Mouse (Mus musculus): ENCODE measurements around the gene Srcin1. TPM values are rescaled to one million over a fixed set of nuclear protein-coding genes. Genes with fewer than 3 reads are reported as not detected.
A peak's percentile ranks its signal among the peaks of the same experiment; 100 is the strongest.

The Srcin1 gene
- polyA plus RNA-seq, 1 experiment, result 7.0 TPM

- no peaks in the 10 kb centered on the region for H3K4me1 ChIP-seq (ENCODE audit: control insufficient read depth, insufficient read depth, low read length)
- 85% methylated on average over 29 of the region's 29 CpGs for WGBS
- no peak overlapping the region for H3K4me3 ChIP-seq (replicated peaks; ENCODE audit: extremely low read depth, low read depth, low read length)
- no peak for DNase-seq
- no peak for TF ChIP-seq POLR2A (IDR thresholded peaks at IDR 0.05; ENCODE audit: borderline replicate concordance, extremely low read depth, low read depth, low read length)
- no peak for TF ChIP-seq CTCF (IDR thresholded peaks at IDR 0.05; ENCODE audit: insufficient read depth, low read length)
These were observed 54.1 kb downstream of the Srcin1 start for GRCm38 (mm10) chr11:97521741-97522474.

- H3K4me3 ChIP-seq (replicated peaks; ENCODE audit: extremely low read depth, low read depth, low read length), result no peak overlapping the region
- no peak for TF ChIP-seq POLR2A (IDR thresholded peaks at IDR 0.05; ENCODE audit: borderline replicate concordance, extremely low read depth, low read depth, low read length)
- no peak for TF ChIP-seq CTCF (IDR thresholded peaks at IDR 0.05; ENCODE audit: insufficient read depth, low read length)
- H3K4me1 ChIP-seq (ENCODE audit: control insufficient read depth, insufficient read depth, low read length), result no peaks in the 10 kb centered on the region
- DNase-seq, result no peak
- WGBS, result 91% methylated on average over 7 of the region's 7 CpGs
These were observed 55.4 kb downstream of the Srcin1 start for GRCm38 (mm10) chr11:97520541-97520940.

GRCm38 (mm10) chr11:97513066-97513465 is 62.9 kb downstream of the Srcin1 start:
- TF ChIP-seq POLR2A (IDR thresholded peaks at IDR 0.05; ENCODE audit: borderline replicate concordance, extremely low read depth, low read depth, low read length) (no peak), CTCF (IDR thresholded peaks at IDR 0.05; ENCODE audit: insufficient read depth, low read length) (no peak)
- 93% methylated on average over 3 of the region's 3 CpGs for WGBS

GRCm38 (mm10) chr11:97512511-97512910 is 63.5 kb downstream of the Srcin1 start:
- Histone ChIP-seq H3K4me1 (ENCODE audit: control insufficient read depth, insufficient read depth, low read length) (peaks cover 4% of the 10 kb centered on the region; the same call in 1 of the 2 replicates), H3K4me3 (replicated peaks; ENCODE audit: extremely low read depth, low read depth, low read length) (no peak overlapping the region)
- TF ChIP-seq CTCF (IDR thresholded peaks at IDR 0.05; ENCODE audit: insufficient read depth, low read length), result no peak
- no peak for TF ChIP-seq POLR2A (IDR thresholded peaks at IDR 0.05; ENCODE audit: borderline replicate concordance, extremely low read depth, low read depth, low read length)
- WGBS, result 67% methylated on average over 6 of the region's 6 CpGs
- no peak for DNase-seq

More at GRCm38 (mm10) chr11:97513066-97513465, 62.9 kb downstream of the Srcin1 start:
- H3K4me3 ChIP-seq (replicated peaks; ENCODE audit: extremely low read depth, low read depth, low read length), result no peak overlapping the region
- peaks cover 4% of the 10 kb centered on the region; the same call in 1 of the 2 replicates for H3K4me1 ChIP-seq (ENCODE audit: control insufficient read depth, insufficient read depth, low read length)
- no peak for DNase-seq

- Histone ChIP-seq H3K4me3 (replicated peaks; ENCODE audit: extremely low read depth, low read depth, low read length) (peak overlapping the region; percentile 11), H3K4me1 (ENCODE audit: control insufficient read depth, insufficient read depth, low read length) (peaks cover 4% of the 10 kb centered on the region; the same call in 1 of the 2 replicates)
- TF ChIP-seq POLR2A (IDR thresholded peaks at IDR 0.05; ENCODE audit: borderline replicate concordance, extremely low read depth, low read depth, low read length) (no peak), CTCF (IDR thresholded peaks at IDR 0.05; ENCODE audit: insufficient read depth, low read length) (no peak)
- peak; percentile 19 for DNase-seq
- WGBS, result 28% methylated on average over 13 of the region's 13 CpGs
These were observed 64.2 kb downstream of the Srcin1 start for GRCm38 (mm10) chr11:97511661-97512369.

- Histone ChIP-seq H3K4me1 (ENCODE audit: control insufficient read depth, insufficient read depth, low read length) (peaks cover 4% of the 10 kb centered on the region; the same call in 1 of the 2 replicates), H3K4me3 (replicated peaks; ENCODE audit: extremely low read depth, low read depth, low read length) (no peak overlapping the region)
- TF ChIP-seq POLR2A (IDR thresholded peaks at IDR 0.05; ENCODE audit: borderline replicate concordance, extremely low read depth, low read depth, low read length) (no peak), CTCF (IDR thresholded peaks at IDR 0.05; ENCODE audit: insufficient read depth, low read length) (peak; percentile 90)
- DNase-seq, result peak; percentile 75
- whole genome bisulfite sequencing, result 34% methylated on average over 10 of the region's 10 CpGs
These were observed 64.9 kb downstream of the Srcin1 start for GRCm38 (mm10) chr11:97510966-97511660.

GRCm38 (mm10) chr11:97509715-97510485 is 66.1 kb downstream of the Srcin1 start:
- WGBS, result 67% methylated on average over 24 of the region's 24 CpGs
- Histone ChIP-seq H3K4me1 (ENCODE audit: control insufficient read depth, insufficient read depth, low read length) (peaks cover 4% of the 10 kb centered on the region; the same call in 1 of the 2 replicates), H3K4me3 (replicated peaks; ENCODE audit: extremely low read depth, low read depth, low read length) (no peak overlapping the region)
- no peak for TF ChIP-seq CTCF (IDR thresholded peaks at IDR 0.05; ENCODE audit: insufficient read depth, low read length)
- TF ChIP-seq POLR2A (IDR thresholded peaks at IDR 0.05; ENCODE audit: borderline replicate concordance, extremely low read depth, low read depth, low read length), result no peak
- no peak for DNase-seq

GRCm38 (mm10) chr11:97509058-97509457 is 66.9 kb downstream of the Srcin1 start:
- TF ChIP-seq POLR2A (IDR thresholded peaks at IDR 0.05; ENCODE audit: borderline replicate concordance, extremely low read depth, low read depth, low read length) (no peak), CTCF (IDR thresholded peaks at IDR 0.05; ENCODE audit: insufficient read depth, low read length) (no peak)
- Histone ChIP-seq H3K4me3 (replicated peaks; ENCODE audit: extremely low read depth, low read depth, low read length) (no peak overlapping the region), H3K4me1 (ENCODE audit: control insufficient read depth, insufficient read depth, low read length) (peaks cover 4% of the 10 kb centered on the region; the same call in 1 of the 2 replicates)
- 35% methylated on average over 5 of the region's 5 CpGs for WGBS
- DNase-seq, result no peak

Data from lung, adult 2 months (tissue).